Mouse (Mus musculus) natural killer cell, adult 2 months (primary cell): Measurements from ENCODE around the gene Doc2b.

Experiments used
- DNase-seq, 2 experiments: peaks; one replicate each; pipeline ENCODE4 v3.0.0; 2022; ENCODE audit warnings: low spot score in 2 of 2

Gene Doc2b

DNA sequence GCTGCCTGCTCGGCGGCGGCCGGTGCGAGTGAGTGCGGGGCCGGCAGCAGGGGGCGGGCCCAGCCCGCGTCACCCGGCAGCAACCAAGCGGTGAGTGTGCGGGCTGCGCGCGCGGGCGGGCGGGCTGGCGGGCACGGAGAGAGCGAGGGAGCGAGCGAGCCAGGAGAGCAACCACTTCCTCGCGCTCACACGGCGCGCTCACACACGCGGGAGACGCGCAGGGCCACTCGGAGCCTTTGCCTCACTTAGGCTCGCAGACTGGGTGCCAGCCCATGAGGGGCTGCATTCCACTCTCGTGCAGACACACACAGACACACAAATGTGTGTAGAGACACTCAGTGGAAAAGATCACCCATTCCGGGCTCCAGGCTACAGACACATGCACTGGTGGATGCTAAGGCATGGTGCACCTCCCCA, at the start of gene Doc2b:
Gene Doc2b, minus strand, starts transcription at position 21 of the 417 bp plus-strand sequence.
- DNase-seq: no peak

GRCm38 (mm10) chr11:75842904-75843619, 47.2 kb upstream of the Doc2b start:
- no peak for DNase-seq

GRCm38 (mm10) chr11:75841503-75841902, 45.7 kb upstream of the Doc2b start:
- DNase-seq: no peak

DNA sequence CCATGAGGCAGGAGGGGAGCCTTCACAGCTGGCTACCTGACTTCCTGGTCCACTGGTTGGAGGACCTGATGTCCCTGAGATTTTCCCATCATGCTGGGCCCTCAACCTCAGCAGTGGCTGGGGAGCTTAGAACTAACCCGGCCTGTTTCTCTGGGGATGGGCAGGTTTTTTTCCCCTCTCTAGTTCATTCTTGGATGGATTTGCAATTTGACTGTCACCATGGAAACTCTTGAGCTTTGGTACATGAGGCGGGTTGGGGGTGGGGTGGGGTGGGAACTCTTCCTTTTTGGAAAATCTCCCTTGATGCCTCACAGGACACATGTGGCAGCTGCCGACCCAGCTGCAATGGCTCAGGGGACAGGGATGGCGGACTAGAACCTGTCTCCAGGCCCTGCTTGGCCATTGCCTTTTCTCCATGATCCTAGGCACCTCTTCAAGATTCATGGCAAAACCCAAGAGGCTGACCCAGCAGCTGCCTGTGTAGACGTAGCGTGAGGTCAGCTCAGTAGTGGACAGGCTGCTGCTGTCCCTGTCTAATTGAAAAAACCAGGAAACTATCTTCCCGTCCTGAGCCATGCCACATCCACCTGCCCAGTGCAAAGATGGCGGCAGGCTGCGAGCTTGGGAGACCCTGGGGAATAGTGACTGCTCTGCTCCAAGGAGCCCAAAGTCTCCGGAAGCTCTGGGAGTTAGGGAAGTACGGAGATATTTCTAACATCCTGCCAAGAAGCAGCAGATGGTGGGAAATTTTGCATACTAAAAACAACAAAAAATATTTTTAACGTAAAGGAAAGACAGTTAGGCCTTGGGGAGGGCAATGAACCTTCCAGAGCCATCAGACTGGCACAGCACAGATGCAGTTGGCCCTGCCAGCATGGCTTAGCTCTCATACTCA, 43.9 kb upstream of the Doc2b start:
- no peak for DNase-seq

DNA sequence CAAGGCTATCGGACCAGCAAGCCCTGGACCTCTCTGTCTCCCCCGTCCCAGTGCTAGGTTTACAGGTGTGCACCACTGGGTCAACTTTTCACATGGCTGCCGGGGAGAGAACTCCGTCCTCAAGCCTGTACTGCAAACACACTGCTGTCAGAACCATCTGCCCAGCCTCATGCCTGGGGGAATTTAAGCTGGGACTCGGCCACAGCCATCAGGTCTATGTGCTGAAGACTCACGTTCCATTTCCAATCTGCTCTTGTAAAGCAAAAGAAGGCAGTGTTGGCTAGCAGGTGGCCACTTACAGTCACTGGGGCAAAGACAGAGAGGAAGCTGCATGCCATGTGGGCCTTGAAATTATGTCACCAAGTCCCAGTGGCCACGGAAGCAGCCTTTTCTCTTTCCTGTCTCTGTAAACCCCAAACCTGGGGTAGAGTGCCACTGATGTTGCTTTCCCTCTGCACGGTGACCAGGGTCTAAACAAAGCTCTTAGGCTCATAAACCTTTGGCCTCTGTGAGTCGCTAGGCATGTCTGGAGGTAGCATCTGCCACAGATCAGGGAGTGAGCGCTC, 43.1 kb upstream of the Doc2b start:
- DNase-seq: peak in 1 of 2 experiments; percentile 33

DNA sequence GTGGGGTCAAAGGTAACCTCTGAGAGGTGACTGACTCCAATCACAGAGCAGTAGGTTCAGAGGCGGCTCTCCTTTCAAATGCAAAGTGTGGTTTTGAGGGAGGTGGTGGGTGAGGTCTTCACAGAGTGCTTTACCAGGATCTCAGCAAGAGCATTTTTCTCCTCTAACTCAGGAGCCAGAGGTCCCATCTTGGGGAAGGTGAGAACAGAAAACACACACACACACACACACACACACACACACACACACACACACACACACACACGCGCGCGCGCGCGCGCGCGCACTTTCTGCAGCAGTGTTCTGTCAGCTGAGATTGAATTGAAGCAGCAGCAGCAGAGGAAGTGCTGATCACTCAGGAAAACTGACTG, 40.4 kb upstream of the Doc2b start:
- DNase-seq: peak in 1 of 2 experiments; percentile 5

DNA sequence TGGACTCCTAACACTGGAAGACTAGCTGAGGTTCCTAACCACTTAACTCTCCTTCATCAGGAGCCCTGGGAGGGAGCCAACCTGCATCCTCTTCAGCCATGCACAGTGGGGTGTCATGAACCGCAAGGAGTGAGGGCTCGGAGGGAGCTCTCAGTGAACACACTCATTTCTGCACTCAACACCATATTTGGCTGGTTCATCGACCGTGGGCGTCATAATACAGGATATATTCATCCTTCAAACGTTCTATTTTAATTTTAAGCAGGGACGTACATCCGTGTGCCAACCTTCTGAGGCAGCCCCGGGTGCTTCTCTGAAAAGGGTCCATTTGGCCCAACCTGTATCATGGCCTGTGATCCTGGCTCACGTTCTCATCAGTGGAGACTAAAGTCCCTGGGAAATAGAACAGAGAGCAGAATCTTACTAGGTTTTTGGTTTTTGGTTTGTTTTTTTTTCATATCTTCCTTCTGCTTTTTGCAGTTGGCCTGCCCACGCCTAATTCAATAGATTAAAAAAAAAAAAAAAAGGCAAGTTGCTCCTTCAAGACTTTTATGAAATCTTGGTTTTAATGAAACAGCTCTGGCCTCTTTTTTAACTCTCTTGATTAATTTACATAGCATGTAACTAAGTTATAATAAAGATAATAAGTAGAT, 39.9 kb upstream of the Doc2b start:
- DNase-seq: peak in 1 of 2 experiments; percentile 52

GRCm38 (mm10) chr11:75833081-75833480, 37.2 kb upstream of the Doc2b start:
- no peak for DNase-seq

GRCm38 (mm10) chr11:75830386-75830785, 34.5 kb upstream of the Doc2b start:
- no peak for DNase-seq

- DNase-seq: peak in 1 of 2 experiments; percentile 27
These were observed 31.6 kb upstream of the Doc2b start for GRCm38 (mm10) chr11:75827414-75827813.

GRCm38 (mm10) chr11:75823506-75823905, 27.7 kb upstream of the Doc2b start:
- no peak for DNase-seq

DNA sequence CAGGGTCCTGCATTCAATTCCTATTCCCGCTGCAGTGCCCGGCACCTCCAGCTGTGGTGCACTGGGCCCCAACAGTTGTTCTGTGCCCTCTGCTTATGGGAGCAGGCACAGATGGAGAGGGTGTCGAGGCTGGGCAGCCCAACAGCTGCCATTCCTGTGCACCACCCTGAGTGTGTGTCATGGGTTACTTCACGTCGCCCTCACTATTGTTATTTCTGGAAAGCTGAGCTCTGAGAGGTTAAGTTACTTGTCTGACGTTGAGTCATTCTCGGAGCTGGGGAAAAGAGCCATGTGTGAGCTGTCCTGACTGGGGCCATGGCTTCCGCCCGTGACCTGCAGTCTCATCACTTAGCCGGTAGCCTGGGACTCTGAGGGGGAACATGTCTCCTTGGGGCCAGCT, 17.2 kb upstream of the Doc2b start:
- no peak for DNase-seq

DNA sequence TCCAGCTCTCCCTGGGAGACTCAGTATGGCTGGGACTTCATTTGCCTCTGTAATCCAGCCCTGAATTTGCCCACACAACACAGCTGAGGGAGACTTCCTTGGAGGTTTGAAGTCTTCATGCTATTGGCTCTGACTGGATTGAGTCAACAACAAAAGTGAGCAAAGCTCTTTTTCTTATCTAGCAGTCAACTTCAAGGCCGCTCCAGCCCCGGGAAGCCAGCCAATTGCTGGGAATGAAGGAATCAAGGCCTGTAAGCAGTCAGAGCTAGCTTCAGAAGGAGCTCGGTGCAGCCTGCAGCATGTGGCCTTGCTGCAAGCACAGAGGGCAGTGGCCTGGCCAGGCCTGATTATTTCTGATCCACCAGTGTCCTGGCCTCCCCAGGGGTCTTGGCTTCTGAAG, 16.1 kb upstream of the Doc2b start:
- DNase-seq: no peak

DNA sequence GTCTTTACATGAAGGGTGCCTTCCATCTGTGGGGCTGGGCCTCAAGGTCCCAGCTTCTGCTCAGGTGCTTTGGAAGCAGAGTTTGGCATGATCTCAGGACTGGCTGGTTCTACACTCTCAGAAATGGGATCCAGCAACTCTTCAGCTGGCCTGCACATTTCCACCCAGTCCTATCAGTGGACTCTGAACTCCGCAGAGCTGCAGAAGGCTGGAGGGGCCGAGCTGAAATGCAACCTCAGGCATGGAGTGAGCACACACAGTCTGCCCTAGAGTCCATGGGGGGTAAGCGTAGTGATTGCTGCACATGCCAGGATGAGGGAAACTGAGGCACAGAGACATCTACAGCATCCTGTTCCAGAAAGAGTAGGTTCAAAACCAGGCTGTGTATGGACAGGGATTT, 14.7 kb upstream of the Doc2b start:
- DNase-seq: no peak

- no peak for DNase-seq
These were observed 11.6 kb upstream of the Doc2b start for GRCm38 (mm10) chr11:75807486-75807885.

DNA sequence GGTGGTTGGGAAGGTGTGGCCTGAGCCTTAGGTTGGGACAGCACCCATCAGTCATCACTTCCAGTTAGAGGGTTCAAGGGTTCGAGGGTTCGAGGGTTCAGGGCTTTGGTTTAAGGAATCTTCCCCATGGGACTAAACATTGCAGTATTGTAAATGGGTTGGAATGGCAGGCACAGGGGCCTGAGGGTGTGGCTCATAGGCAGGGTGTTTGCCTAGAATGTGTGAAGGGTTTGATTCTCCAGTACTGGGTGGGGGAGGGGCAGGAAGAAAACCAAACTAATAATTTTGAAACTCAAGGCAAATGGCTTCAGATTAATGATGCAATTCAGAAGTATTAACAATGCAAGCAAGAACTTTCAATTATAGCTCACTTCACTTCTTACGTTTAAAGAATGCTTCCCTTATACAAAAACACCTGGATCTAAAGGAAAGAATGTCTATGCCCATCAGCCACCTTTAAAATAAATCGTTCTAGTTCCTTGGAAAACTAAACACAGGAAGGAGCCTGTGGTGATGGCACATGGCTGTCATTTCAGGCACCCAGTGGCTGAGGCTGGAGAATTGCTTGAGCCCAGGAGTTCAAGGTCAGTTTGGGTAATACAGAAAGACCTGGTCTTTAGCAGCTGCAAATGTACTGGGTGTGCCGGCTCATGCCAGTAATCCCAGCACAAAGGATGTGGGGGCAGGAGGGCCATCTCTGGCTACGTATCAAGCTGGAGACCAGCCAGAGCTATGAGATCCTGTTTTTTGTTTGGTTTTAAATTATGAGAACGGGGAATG, 6.1 kb upstream of the Doc2b start:
- no peak for DNase-seq

GRCm38 (mm10) chr11:75801369-75801768, 5.5 kb upstream of the Doc2b start:
- no peak for DNase-seq

DNA sequence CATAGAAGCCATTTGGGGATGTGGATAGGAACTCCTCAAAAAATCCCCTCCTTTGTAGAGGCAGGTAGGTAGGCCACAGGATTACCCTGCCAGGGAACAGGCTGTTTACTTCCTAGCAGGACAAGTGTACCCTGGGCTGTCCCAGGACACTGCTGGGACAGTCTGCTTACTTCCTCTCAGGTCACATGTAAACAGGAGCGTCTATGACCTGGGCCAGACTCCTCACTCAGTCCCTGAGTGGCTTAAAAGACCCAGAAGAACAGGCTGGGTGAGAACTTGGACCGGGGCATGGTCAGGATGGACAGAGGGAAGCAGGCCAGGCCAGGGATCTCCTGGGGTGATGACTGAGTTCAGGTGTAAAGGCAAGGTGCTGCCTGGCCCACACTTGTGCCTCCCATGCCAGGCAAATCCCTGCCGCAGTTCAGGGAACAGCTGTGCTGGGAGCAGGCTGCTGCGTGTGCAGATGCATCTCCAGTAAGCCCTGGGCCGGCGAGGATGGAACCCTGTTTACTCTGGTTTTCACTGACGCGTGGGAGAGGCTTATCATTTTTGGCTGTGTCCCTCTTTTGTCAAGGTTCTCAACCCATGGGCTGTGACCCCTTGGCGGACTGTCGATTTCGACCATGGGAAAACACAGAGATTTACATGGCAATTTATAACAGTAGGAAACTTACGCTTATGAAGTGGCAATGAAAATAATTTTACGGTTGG, 842 bp upstream of the Doc2b start:
- DNase-seq: no peak

DNA sequence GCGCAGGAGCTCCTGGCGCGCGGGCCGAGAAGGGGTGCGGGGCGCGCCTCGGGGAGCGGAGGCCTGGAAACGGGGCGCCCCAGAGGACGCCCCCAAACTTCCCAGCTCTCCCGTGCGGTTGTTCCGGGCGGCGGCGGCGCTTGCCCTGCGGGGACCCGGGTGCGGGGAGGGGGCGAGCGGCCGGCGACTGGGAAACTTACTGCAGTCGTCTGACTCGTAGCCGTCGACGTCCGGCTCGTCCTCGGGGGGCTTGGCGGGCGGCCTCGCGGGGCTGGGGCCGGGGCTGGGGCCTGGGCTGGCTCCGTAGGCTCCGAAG, 570 bp downstream of the Doc2b start:
- DNase-seq: no peak

- no peak for DNase-seq
These were observed 1.1 kb downstream of the Doc2b start for GRCm38 (mm10) chr11:75794602-75795320.
